Mouse (Mus musculus) liver, adult 2 months (tissue): ENCODE results near the gene Leprot. TPM values are rescaled to one million over a fixed set of nuclear protein-coding genes. Genes with fewer than 3 reads are reported as not detected.

Source experiments
- DNase-seq: peaks from one replicate; pipeline ENCODE4 v3.0.0-alpha.2; 2011; ENCODE audit warnings: low read depth, low spot score; ENCODE audit errors: extremely low read depth
- H3K27ac ChIP-seq: fragments of 200-500 bp; replicated peaks from 2 replicates; pipeline ENCODE4 v1.5.1; 2012; ENCODE audit warnings: low read depth, mild to moderate bottlenecking, control low read depth, inconsistent platforms, low read length; ENCODE audit not compliant: insufficient read depth
- H3K27me3 ChIP-seq: fragments of 200-500 bp; 2 replicates; pipeline ENCODE4 v1.6.1; 2012; ENCODE audit warnings: mild to moderate bottlenecking, moderate library complexity, low read length, inconsistent platforms; ENCODE audit not compliant: control insufficient read depth, insufficient read depth
- H3K36me3 ChIP-seq: fragments of 200-500 bp; 2 replicates; pipeline ENCODE4 v1.6.1; 2012; ENCODE audit warnings: low read length, inconsistent platforms; ENCODE audit not compliant: control insufficient read depth, insufficient read depth
- H3K4me1 ChIP-seq: fragments of 200-500 bp; 2 replicates; pipeline ENCODE4 v1.6.1; 2011; ENCODE audit warnings: low read length; ENCODE audit not compliant: control insufficient read depth, insufficient read depth
- H3K4me3 ChIP-seq: fragments of 200-500 bp; 2 replicates; pipeline ENCODE4 v1.5.1; 2011; ENCODE audit warnings: low read depth, mild to moderate bottlenecking, control low read depth, low read length, moderate library complexity; ENCODE audit not compliant: insufficient read depth
- H3K79me2 ChIP-seq: fragments of 200-500 bp; 2 replicates; pipeline ENCODE4 v1.6.1; 2012; ENCODE audit warnings: inconsistent platforms, mild to moderate bottlenecking, low read length, moderate library complexity; ENCODE audit not compliant: control insufficient read depth, insufficient read depth
- H3K9ac ChIP-seq: fragments of 200-500 bp; 2 replicates; pipeline ENCODE4 v1.6.1; 2012; ENCODE audit warnings: low read depth, mild to moderate bottlenecking, control low read depth, inconsistent platforms, low read length
- CTCF ChIP-seq: fragments of 200-500 bp; IDR thresholded peaks from 2 replicates; pipeline ENCODE4 v1.5.1; 2011; ENCODE audit warnings: low read depth, low read length, control low read depth
- POLR2A ChIP-seq: fragments of 200-500 bp; IDR thresholded peaks from 2 replicates; pipeline ENCODE4 v1.6.1; 2011; ENCODE audit warnings: low read length, control low read depth; ENCODE audit not compliant: insufficient read depth; ENCODE audit errors: extremely low read depth
- WGBS: fragments of 180-500 bp; shearing (Covaris S2); methylation state at CpG from one replicate; pipeline ENCODE4 v1.1.7; 2018; 5-methylcytosine and 5-hydroxymethylcytosine counted together
- polyA plus RNA-seq: library from polyadenylated mRNA; depleted of rRNA; stranded (reverse); fragments of >200 nt; gene quantifications from 2 replicates; pipeline ENCODE4 v1.2.3, GENCODE M21; 2012
- total RNA-seq: library from RNA; depleted of rRNA; stranded (reverse); fragments of >200 nt; gene quantifications from 2 replicates; pipeline ENCODE4 v1.2.3, GENCODE M21; 2014

Gene Leprot
- total and polyA plus RNA-seq, 2 experiments: 16.8 to 18.7 TPM

DNA sequence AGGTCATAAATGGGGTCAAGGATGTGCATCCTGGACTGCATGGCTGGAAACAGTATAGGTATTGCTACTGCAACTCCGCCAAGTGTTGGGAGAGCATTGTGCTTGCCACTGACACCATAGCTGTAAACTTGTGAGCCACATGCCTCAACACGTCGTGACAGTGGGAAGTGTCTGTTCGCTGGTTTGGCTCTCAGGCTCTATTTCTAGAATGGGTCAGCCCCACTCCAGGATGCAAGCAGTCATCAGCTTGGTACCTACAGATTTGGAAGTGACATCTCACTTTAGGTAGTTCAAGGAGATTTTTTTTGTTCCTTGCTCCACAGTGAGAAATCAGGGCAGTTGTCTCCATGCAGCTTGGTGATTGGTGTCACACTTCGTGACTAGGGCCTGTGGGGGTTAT lies 26.3 kb upstream of the Leprot start:
- no peak overlapping the region for H3K4me3 ChIP-seq

DNA sequence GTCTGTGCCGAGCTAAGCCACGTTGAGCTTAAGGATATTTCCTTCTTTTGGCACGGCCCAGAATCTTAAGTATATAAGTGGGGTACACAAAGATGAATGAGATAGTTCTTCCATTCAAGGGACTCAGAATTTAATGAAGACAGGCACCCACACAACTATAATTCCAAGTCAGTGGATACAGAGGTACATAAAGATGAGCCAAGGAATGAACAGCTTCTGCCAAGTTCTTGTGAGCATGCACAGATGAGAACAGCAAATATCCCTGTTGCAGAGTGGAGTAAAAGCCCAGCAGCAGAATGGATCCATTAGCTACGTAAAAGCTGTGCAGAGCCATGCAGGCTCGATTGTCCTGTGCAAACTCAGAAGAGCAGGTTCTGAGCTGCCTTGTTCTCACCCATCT lies 22.2 kb upstream of the Leprot start:
- Histone ChIP-seq H3K9ac (no peak overlapping the region), H3K4me3 (no peak overlapping the region), H3K27ac (no peak overlapping the region), H3K36me3 (no peaks in the 10 kb centered on the region), H3K79me2 (no peaks in the 10 kb centered on the region), H3K4me1 (no peaks in the 10 kb centered on the region), H3K27me3 (no peaks in the 10 kb centered on the region)
- TF ChIP-seq POLR2A (no peak), CTCF (no peak)
- 86% methylated on average over 5 of the region's 5 CpGs for WGBS
- DNase-seq: no peak

More for the DNA sequence above, 26.3 kb upstream of the Leprot start:
- DNase-seq: no peak
- TF ChIP-seq CTCF (no peak), POLR2A (no peak)
- no peak overlapping the region for H3K9ac ChIP-seq
- no peaks in the 10 kb centered on the region for H3K4me1 ChIP-seq
- no peaks in the 10 kb centered on the region for H3K36me3 ChIP-seq
- H3K27ac ChIP-seq: no peak overlapping the region
- 93% methylated on average over 5 of the region's 5 CpGs for WGBS
- H3K79me2 ChIP-seq: no peaks in the 10 kb centered on the region
- no peaks in the 10 kb centered on the region for H3K27me3 ChIP-seq

DNA sequence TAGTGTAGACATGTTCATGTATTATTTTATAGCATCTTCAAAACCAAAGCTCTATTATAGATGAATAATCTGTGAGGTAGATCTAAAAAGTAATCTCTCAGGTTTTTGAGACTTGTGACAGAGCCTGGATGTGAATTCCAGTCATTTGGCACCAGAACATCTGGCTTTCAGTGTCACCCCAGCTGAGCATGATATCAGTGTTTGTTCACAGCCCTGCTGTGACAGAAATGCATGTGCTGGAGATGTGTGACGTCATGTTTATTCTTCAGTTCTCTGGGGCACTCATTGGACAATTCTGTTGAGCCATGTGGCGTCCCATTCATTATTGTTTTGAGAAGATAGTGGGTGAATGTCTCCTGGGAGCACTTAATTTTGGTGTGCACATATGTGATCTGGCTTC lies 11.9 kb upstream of the Leprot start:
- DNase-seq: no peak
- Histone ChIP-seq H3K27me3 (no peaks in the 10 kb centered on the region), H3K9ac (no peak overlapping the region), H3K36me3 (no peaks in the 10 kb centered on the region), H3K4me3 (no peak overlapping the region), H3K27ac (no peak overlapping the region), H3K79me2 (no peaks in the 10 kb centered on the region), H3K4me1 (no peaks in the 10 kb centered on the region)
- TF ChIP-seq POLR2A (no peak), CTCF (no peak)
- WGBS: 74% methylated on average over 2 of the region's 2 CpGs

DNA sequence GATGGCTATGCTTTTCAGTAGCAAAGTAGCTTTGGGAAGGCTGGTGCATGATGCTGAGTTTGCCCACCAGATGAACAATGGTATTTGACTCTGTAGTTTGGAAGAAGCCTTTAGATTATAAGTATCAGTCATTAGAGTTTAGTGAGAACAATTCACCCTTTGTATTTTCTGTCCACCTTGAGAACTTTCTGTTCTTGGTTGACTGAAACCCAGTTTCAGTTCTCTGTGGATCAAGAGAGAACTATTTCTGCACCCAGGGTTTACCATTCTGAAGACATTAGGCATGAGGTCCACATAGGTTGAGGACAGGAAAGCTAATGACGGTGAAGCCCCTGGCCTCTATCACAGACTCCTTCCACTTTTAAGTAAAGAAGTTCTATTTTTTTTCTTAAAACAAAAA lies 10.0 kb upstream of the Leprot start:
- no peaks in the 10 kb centered on the region for H3K4me1 ChIP-seq
- no peaks in the 10 kb centered on the region for H3K36me3 ChIP-seq
- H3K27me3 ChIP-seq: no peaks in the 10 kb centered on the region
- TF ChIP-seq CTCF: no peak
- no peaks in the 10 kb centered on the region for H3K79me2 ChIP-seq
- no peak for DNase-seq
- 92% methylated on average over 1 of the region's 1 CpGs for WGBS
- H3K4me3 ChIP-seq: no peak overlapping the region
- H3K27ac ChIP-seq: no peak overlapping the region
- no peak overlapping the region for H3K9ac ChIP-seq

DNA sequence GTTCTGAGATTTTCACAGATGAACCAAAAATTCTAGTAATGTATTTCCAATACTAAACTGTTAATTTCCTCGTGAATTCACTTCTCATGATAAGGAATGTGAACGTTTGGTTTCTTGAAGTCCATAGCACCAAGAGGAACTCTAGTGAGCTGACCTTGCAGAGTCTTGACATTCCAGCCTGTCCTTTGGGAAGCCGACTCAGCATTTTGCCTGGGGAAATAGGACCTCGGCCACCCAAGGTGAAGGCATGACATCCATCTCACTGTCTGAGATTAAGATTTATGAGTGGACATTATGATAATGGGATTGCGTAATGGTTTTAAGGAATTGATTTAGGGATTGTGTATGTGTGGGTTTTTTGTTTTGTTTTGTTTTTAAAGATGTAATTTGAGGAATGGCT lies 6.9 kb upstream of the Leprot start:
- H3K27ac ChIP-seq: no peak overlapping the region
- WGBS: 69% methylated on average over 5 of the region's 5 CpGs
- H3K79me2 ChIP-seq: no peaks in the 10 kb centered on the region
- TF ChIP-seq POLR2A (no peak), CTCF (no peak)
- no peak overlapping the region for H3K4me3 ChIP-seq
- no peak for DNase-seq
- H3K9ac ChIP-seq: no peak overlapping the region
- H3K4me1 ChIP-seq: no peaks in the 10 kb centered on the region
- no peaks in the 10 kb centered on the region for H3K36me3 ChIP-seq
- no peaks in the 10 kb centered on the region for H3K27me3 ChIP-seq

DNA sequence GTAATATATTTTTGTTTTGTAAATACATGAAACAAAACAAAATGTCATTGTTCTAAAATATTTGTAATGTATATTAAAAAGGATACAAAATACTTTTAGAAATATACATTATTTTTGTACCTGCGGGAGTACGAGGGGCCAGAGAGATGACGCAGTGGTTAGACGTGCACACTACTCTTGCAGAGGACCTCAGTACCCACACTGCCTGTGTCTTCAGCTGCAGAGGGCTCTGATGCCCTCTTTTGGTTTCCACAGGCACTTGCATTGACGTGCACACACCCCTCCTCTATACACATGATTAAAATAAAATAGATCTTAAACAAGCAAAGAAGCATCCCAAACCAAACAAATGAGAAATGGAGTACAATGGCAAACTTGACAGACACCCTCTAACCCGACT lies 4.8 kb upstream of the Leprot start:
- H3K4me1 ChIP-seq: no peaks in the 10 kb centered on the region; the same call in 1 of the 2 replicates
- no peaks in the 10 kb centered on the region for H3K36me3 ChIP-seq
- DNase-seq: no peak
- no peak overlapping the region for H3K27ac ChIP-seq
- WGBS: 78% methylated on average over 6 of the region's 6 CpGs
- H3K79me2 ChIP-seq: no peaks in the 10 kb centered on the region
- H3K27me3 ChIP-seq: no peaks in the 10 kb centered on the region
- no peak for TF ChIP-seq POLR2A
- no peak for TF ChIP-seq CTCF
- H3K4me3 ChIP-seq: no peak overlapping the region
- H3K9ac ChIP-seq: no peak overlapping the region
